ENCODE assay signal across 17 mouse cellular contexts in genomic region chr9:42249112-42249511, GRCm38 (mm10). TPM values are rescaled to one million over a fixed set of nuclear protein-coding genes. Genes with fewer than 3 reads are reported as not detected.
DNase-seq lines count a peak whose midpoint lies in the region; ATAC-seq and TF ChIP-seq lines count a peak whose summit lies in the region.
"Had no signal": no experiment of that assay in that cellular context is flagged by ENCODE, and none has a peak within 500 bp of the region (broad histone marks: within the 10 kb centered on the region; RNA-seq: fewer than 3 reads in every experiment).

No protein-coding gene starts in this region.

- no peak for ATAC-seq in liver, embryonic 11.5 days (replicated peaks; ENCODE audit: low FRiP score)
- ATAC-seq: forebrain, embryonic 14.5 days had no signal

- H3K4me1 ChIP-seq in liver, adult 2 months (ENCODE audit: control insufficient read depth, insufficient read depth, low read length): peaks cover 25% of the 10 kb centered on the region
- no peaks in the 10 kb centered on the region for H3K4me1 ChIP-seq in liver, embryonic 11.5 days (replicated peaks; ENCODE audit: control insufficient read depth, insufficient read depth, low read length)
- H3K4me1 ChIP-seq: lung, embryonic 15.5 days; neural tube, embryonic 15.5 days had no signal

- peak; percentile 72 for DNase-seq in liver, adult 2 months (ENCODE audit: extremely low read depth, low read depth, low spot score)
- no peak for DNase-seq in liver, embryonic 11.5 days (ENCODE audit: low spot score)
- peak; percentile 35 for DNase-seq in T-cell, adult 2 months (ENCODE audit: low spot score)
- peak; percentile 45 for DNase-seq in naive thymus-derived CD4-positive, alpha-beta T cell, adult 2 months (ENCODE audit: low read depth)
- DNase-seq in thymus, postnatal 14 days: peak; percentile 36
- no peak for DNase-seq in right cerebral cortex, adult 2 months (ENCODE audit: low spot score in 2 of 2)
- no peak for DNase-seq in heart, adult 9 months (ENCODE audit: low spot score in 2 of 2)
- no peak for DNase-seq in right cerebral cortex, postnatal 25 days
- DNase-seq: adrenal gland, postnatal 36 days; cerebellum, adult 9-11 months; embryo, embryonic 11 days; heart, adult 18-20 months had no signal

- H3K27me3 ChIP-seq in liver, adult 2 months (ENCODE audit: control insufficient read depth, insufficient read depth, low read length): no peaks in the 10 kb centered on the region
- no peaks in the 10 kb centered on the region for H3K27me3 ChIP-seq in liver, embryonic 11.5 days (replicated peaks; ENCODE audit: control insufficient read depth, insufficient read depth, low read length)
- H3K27me3 ChIP-seq: lung, embryonic 15.5 days; neural tube, embryonic 15.5 days had no signal

- H3K9me3 ChIP-seq in liver, embryonic 11.5 days (ENCODE audit: control insufficient read depth, low read length): no peaks in the 10 kb centered on the region
- H3K9me3 ChIP-seq: G1E; lung, embryonic 15.5 days; neural tube, embryonic 15.5 days had no signal

- H3K79me2 ChIP-seq in liver, adult 2 months (ENCODE audit: control insufficient read depth, insufficient read depth, low read length): no peaks in the 10 kb centered on the region

- WGBS in liver, adult 2 months: 36% methylated on average over 6 of the region's 6 CpGs
- 61% methylated on average over 6 of the region's 6 CpGs for WGBS in liver, embryonic 11.5 days

- H3K4me2 ChIP-seq in liver, embryonic 11.5 days: no peak overlapping the region
- H3K4me2 ChIP-seq: hindbrain, embryonic 14.5 days; lung, embryonic 15.5 days; neural tube, embryonic 15.5 days had no signal

- no peak overlapping the region for H3K9ac ChIP-seq in liver, adult 2 months (ENCODE audit: low read depth, low read length)
- H3K9ac ChIP-seq in liver, embryonic 11.5 days (ENCODE audit: low read depth, low read length): no peak overlapping the region
- H3K9ac ChIP-seq: hindbrain, embryonic 14.5 days; lung, embryonic 15.5 days; neural tube, embryonic 15.5 days had no signal

- peak overlapping the region; percentile 55 for H3K27ac ChIP-seq in liver, adult 2 months (replicated peaks; ENCODE audit: insufficient read depth, low read depth, low read length)
- no peak overlapping the region for H3K27ac ChIP-seq in liver, embryonic 11.5 days (ENCODE audit: low read depth, low read length)
- H3K27ac ChIP-seq: hindbrain, embryonic 14.5 days; lung, embryonic 15.5 days; neural tube, embryonic 15.5 days had no signal

- TF ChIP-seq CTCF in liver, adult 2 months (IDR thresholded peaks at IDR 0.05; ENCODE audit: low read depth, low read length): no peak

- peaks cover 24% of the 10 kb centered on the region for H3K36me3 ChIP-seq in liver, adult 2 months (ENCODE audit: control insufficient read depth, insufficient read depth, low read length)
- no peaks in the 10 kb centered on the region for H3K36me3 ChIP-seq in liver, embryonic 11.5 days (ENCODE audit: control insufficient read depth, insufficient read depth, low read length)
- H3K36me3 ChIP-seq: lung, embryonic 15.5 days had no signal

- TF ChIP-seq POLR2A in liver, adult 2 months (IDR thresholded peaks at IDR 0.05; ENCODE audit: extremely low read depth, insufficient read depth, low read length): no peak

- H3K4me3 ChIP-seq in liver, adult 2 months (ENCODE audit: insufficient read depth, low read depth, low read length): no peak overlapping the region
- H3K4me3 ChIP-seq in liver, embryonic 11.5 days (ENCODE audit: low read depth, low read length): no peak overlapping the region
- H3K4me3 ChIP-seq: lung, embryonic 15.5 days; neural tube, embryonic 15.5 days had no signal

RNA-seq across cellular contexts. Expression of gene Sc5d, which starts 14.9 kb away (rescaled TPM):
- total RNA-seq in liver, adult 2 months (2014; rRNA removed): 532 and 536 TPM in 2 replicates
- polyA plus RNA-seq in liver, adult 2 months (2012; rRNA removed): 652 and 777 TPM in 2 replicates
- 71.4 and 80.4 TPM in 2 replicates for polyA plus RNA-seq in liver, embryonic 11.5 days (2014; fragmentation: Nextera tagmentation; extraction: Ambion mirVana)

Comparison
In these comparisons a context has a peak if more than half of its experiments do, and no peak if none do; other contexts are left out.
1. DNase-seq: peak in liver, adult 2 months (single experiment), T-cell, adult 2 months (single experiment), naive thymus-derived CD4-positive, alpha-beta T cell, adult 2 months (single experiment) and thymus, postnatal 14 days (single experiment); none in liver, embryonic 11.5 days (single experiment), right cerebral cortex, adult 2 months (0 of 2), heart, adult 9 months (0 of 2) and right cerebral cortex, postnatal 25 days (single experiment).